Mouse (Mus musculus) heart, adult 2 months (tissue): ENCODE measurements at regions not wholly inside any gene's neighbourhood (a gene's known extent, or its start where the extent isn't known, plus 50 kb on each side); places are given as distances from the start of the nearest gene placed in this dataset.

Source experiments
- DNase-seq, 2 experiments: peaks; one replicate each; pipeline ENCODE4 v3.0.0; 2021
- H3K27ac ChIP-seq: fragments of 200-600 bp; 2 replicates; pipeline ENCODE4 v1.8.1; 2022
- H3K27me3 ChIP-seq: fragments of 200-500 bp; 2 replicates; pipeline ENCODE4 v1.6.1; 2012; ENCODE audit warnings: mild to moderate bottlenecking, low read length, inconsistent platforms, mixed read lengths; ENCODE audit not compliant: control insufficient read depth, insufficient read depth
- H3K36me3 ChIP-seq: fragments of 200-500 bp; 2 replicates; pipeline ENCODE4 v1.6.1; 2012; ENCODE audit warnings: low read length, inconsistent platforms; ENCODE audit not compliant: control insufficient read depth, insufficient read depth
- H3K4me1 ChIP-seq: fragments of 200-500 bp; 2 replicates; pipeline ENCODE4 v1.6.1; 2011; ENCODE audit warnings: low read length; ENCODE audit not compliant: control insufficient read depth, insufficient read depth
- H3K4me3 ChIP-seq: fragments of 200-600 bp; 2 replicates; pipeline ENCODE4 v1.8.1; 2022
- H3K79me2 ChIP-seq: fragments of 200-500 bp; replicated peaks from 2 replicates; pipeline ENCODE4 v1.6.1; 2012; ENCODE audit warnings: mild to moderate bottlenecking, inconsistent platforms, low read length, moderate library complexity, mixed read lengths; ENCODE audit not compliant: control insufficient read depth, insufficient read depth
- H3K9ac ChIP-seq: fragments of 200-500 bp; 2 replicates; pipeline ENCODE4 v1.6.1; 2012; ENCODE audit warnings: low read depth, mild to moderate bottlenecking, control low read depth, inconsistent platforms, low read length, mixed read lengths
- CTCF ChIP-seq: fragments of 200-600 bp; IDR thresholded peaks from 2 replicates; pipeline ENCODE4 v1.8.1; 2022; ENCODE audit warnings: antibody characterized with exemption, mild to moderate bottlenecking, moderate library complexity
- EP300 ChIP-seq: fragments of 200-500 bp; IDR thresholded peaks from 2 replicates; pipeline ENCODE4 v1.6.1; 2011; ENCODE audit warnings: low read depth, low read length, control low read depth; ENCODE audit not compliant: insufficient read depth
- POLR2A ChIP-seq: fragments of 200-500 bp; IDR thresholded peaks from 2 replicates; pipeline ENCODE4 v1.6.1; 2011; ENCODE audit warnings: mild to moderate bottlenecking, low read depth, low read length, control low read depth; ENCODE audit not compliant: insufficient read depth
- WGBS: fragments of 180-500 bp; shearing (Covaris S2); methylation state at CpG from one replicate; pipeline ENCODE4 v1.1.7; 2018; 5-methylcytosine and 5-hydroxymethylcytosine counted together
- intact Hi-C: fragments of 180-260 bp; cut with DNase I; formaldehyde crosslinking; loops from one replicate; pipeline ENCODE4 v1.15.1; 2025

GRCm38 (mm10) chr3:102354771-102355170, 114.9 kb upstream of the Ngf start:
- no peak for TF ChIP-seq POLR2A
- no peak for TF ChIP-seq EP300
- no peak for TF ChIP-seq CTCF
- intact Hi-C loops, result no loop called here
- no peak for DNase-seq
- no peaks in the 10 kb centered on the region for H3K27me3 ChIP-seq
- no peak overlapping the region for H3K27ac ChIP-seq
- H3K4me1 ChIP-seq, result peaks cover 3% of the 10 kb centered on the region; the same call in 1 of the 2 replicates
- no peak overlapping the region for H3K4me3 ChIP-seq
- no peaks in the 10 kb centered on the region for H3K36me3 ChIP-seq
- H3K9ac ChIP-seq, result no peak overlapping the region
- no peaks in the 10 kb centered on the region for H3K79me2 ChIP-seq
- 72% methylated on average over 2 of the region's 2 CpGs for WGBS

- Histone ChIP-seq H3K9ac (no peak overlapping the region), H3K4me1 (no peaks in the 10 kb centered on the region), H3K4me3 (no peak overlapping the region), H3K27ac (no peak overlapping the region), H3K36me3 (no peaks in the 10 kb centered on the region), H3K79me2 (no peaks in the 10 kb centered on the region), H3K27me3 (no peaks in the 10 kb centered on the region)
- no peak for DNase-seq
- WGBS, result 86% methylated on average over 6 of the region's 6 CpGs
- TF ChIP-seq POLR2A (no peak), CTCF (no peak), EP300 (no peak)
- intact Hi-C loops, result no loop called here
These were observed 116.3 kb upstream of the Ngf start for GRCm38 (mm10) chr3:102353277-102353900.

- peaks cover 2% of the 10 kb centered on the region for H3K4me1 ChIP-seq
- H3K79me2 ChIP-seq, result no peaks in the 10 kb centered on the region
- no peak overlapping the region for H3K27ac ChIP-seq
- TF ChIP-seq POLR2A, result no peak
- TF ChIP-seq CTCF, result no peak
- TF ChIP-seq EP300, result no peak
- no peak overlapping the region for H3K4me3 ChIP-seq
- no peak overlapping the region for H3K9ac ChIP-seq
- peak in 1 of 2 experiments; percentile 0 for DNase-seq
- intact Hi-C loops, result no loop called here
- no peaks in the 10 kb centered on the region for H3K36me3 ChIP-seq
- H3K27me3 ChIP-seq, result no peaks in the 10 kb centered on the region
- WGBS, result 78% methylated on average over 3 of the region's 3 CpGs
These were observed 123.6 kb upstream of the Ngf start for GRCm38 (mm10) chr3:102346077-102346476.

GRCm38 (mm10) chr3:102345291-102345690, 124.4 kb upstream of the Ngf start:
- intact Hi-C loops, result no loop called here
- peak in 1 of 2 experiments; percentile 3 for DNase-seq

GRCm38 (mm10) chr3:102340731-102341130, 129.0 kb upstream of the Ngf start:
- TF ChIP-seq POLR2A (no peak), CTCF (no peak), EP300 (no peak)
- no peaks in the 10 kb centered on the region for H3K79me2 ChIP-seq
- peak in 1 of 2 experiments; percentile 0 for DNase-seq
- H3K36me3 ChIP-seq, result no peaks in the 10 kb centered on the region
- H3K27me3 ChIP-seq, result no peaks in the 10 kb centered on the region
- intact Hi-C loops, result no loop called here
- no peak overlapping the region for H3K9ac ChIP-seq
- WGBS, result 67% methylated on average over 5 of the region's 5 CpGs
- H3K4me1 ChIP-seq, result peaks cover 2% of the 10 kb centered on the region
- no peak overlapping the region for H3K27ac ChIP-seq
- H3K4me3 ChIP-seq, result no peak overlapping the region

More at GRCm38 (mm10) chr3:102345291-102345690, 124.4 kb upstream of the Ngf start:
- Histone ChIP-seq H3K4me3 (no peak overlapping the region), H3K27me3 (no peaks in the 10 kb centered on the region), H3K9ac (no peak overlapping the region), H3K79me2 (no peaks in the 10 kb centered on the region), H3K4me1 (peaks cover 2% of the 10 kb centered on the region), H3K27ac (no peak overlapping the region), H3K36me3 (no peaks in the 10 kb centered on the region)
- 32% methylated on average over 5 of the region's 5 CpGs for WGBS
- TF ChIP-seq EP300 (no peak), POLR2A (no peak), CTCF (no peak)

GRCm38 (mm10) chr3:102337881-102338280, 131.8 kb upstream of the Ngf start:
- H3K79me2 ChIP-seq, result no peaks in the 10 kb centered on the region
- H3K9ac ChIP-seq, result no peak overlapping the region
- peaks cover 2% of the 10 kb centered on the region for H3K4me1 ChIP-seq
- no peak overlapping the region for H3K4me3 ChIP-seq
- TF ChIP-seq CTCF (no peak), POLR2A (no peak), EP300 (no peak)
- WGBS, result 66% methylated on average over 8 of the region's 8 CpGs
- no peaks in the 10 kb centered on the region for H3K27me3 ChIP-seq
- intact Hi-C loops, result loop anchor here (10.0 kb wide), 1 partner anchor 467 kb away; no protein-coding TSS in a partner anchor
- no peaks in the 10 kb centered on the region for H3K36me3 ChIP-seq
- no peak overlapping the region for H3K27ac ChIP-seq
- DNase-seq, result peak in 1 of 2 experiments; percentile 3
